Mouse (Mus musculus) testis, adult 2 months (tissue): Measurements from ENCODE around the gene Mypn.

Experiments used
- CTCF ChIP-seq: fragments of 200-500 bp; IDR thresholded peaks from 2 replicates; pipeline ENCODE4 v1.5.1; 2012; ENCODE audit warnings: low read depth, mild to moderate bottlenecking, inconsistent platforms, low read length, moderate library complexity; ENCODE audit not compliant: control insufficient read depth, insufficient read depth, insufficient replicate concordance
- POLR2A ChIP-seq: fragments of 200-500 bp; IDR thresholded peaks from 2 replicates; pipeline ENCODE4 v1.6.1; 2012; ENCODE audit warnings: low read depth, mild to moderate bottlenecking, inconsistent platforms, low read length, moderate library complexity; ENCODE audit not compliant: control insufficient read depth

DNA sequence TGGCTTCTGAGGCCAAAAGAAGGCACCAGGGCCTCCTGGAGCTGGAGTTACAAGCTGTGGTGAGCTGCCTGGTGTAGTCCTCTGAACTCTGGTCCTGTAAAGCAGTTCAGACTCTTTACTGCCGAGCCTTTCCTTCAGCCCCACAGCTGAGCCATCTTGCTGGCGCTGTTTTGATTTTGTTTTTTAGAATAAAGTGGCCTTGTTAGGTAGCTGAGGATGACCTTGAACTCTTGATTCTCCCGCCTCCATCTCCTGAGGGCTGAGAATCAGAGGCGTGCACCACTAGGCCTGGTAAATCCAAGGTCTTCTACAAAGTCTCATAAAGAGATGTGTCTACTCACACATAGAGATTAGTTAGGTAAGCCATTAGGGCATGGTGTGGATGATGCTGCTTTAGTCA is 49.0 kb downstream of the Mypn start:
- TF ChIP-seq POLR2A = no peak
- TF ChIP-seq CTCF = no peak
